Mouse (Mus musculus) G1E (cell line): Measurements from ENCODE around the gene Exoc3l2.

Source experiments
- CTCF ChIP-seq: IDR thresholded peaks from 2 replicates; pipeline ENCODE4 v1.5.1; 2012; ENCODE audit warnings: low read depth, low read length, inconsistent platforms, mixed read lengths
- GATA1 ChIP-seq: IDR thresholded peaks from 2 replicates; pipeline ENCODE4 v1.6.1; 2012; ENCODE audit warnings: borderline replicate concordance, low read length, inconsistent platforms, mixed read lengths
- GATA2 ChIP-seq: IDR thresholded peaks from 2 replicates; pipeline ENCODE4 v1.6.1; 2012; ENCODE audit warnings: low read depth, low read length, inconsistent platforms, borderline replicate concordance
- POLR2AphosphoS5 ChIP-seq: IDR thresholded peaks from 2 replicates; pipeline ENCODE4 v1.6.1; 2012; ENCODE audit warnings: low read depth, low read length, inconsistent platforms; ENCODE audit not compliant: insufficient replicate concordance
- TAL1 ChIP-seq: conservative IDR thresholded peaks from 2 replicates; pipeline ENCODE4 v1.6.1; 2012; ENCODE audit warnings: low read depth, low read length, inconsistent platforms, mixed read lengths

GRCm38 (mm10) chr7:19473875-19474443 lies 10.8 kb downstream of the Exoc3l2 start:
- TF ChIP-seq GATA1 (no peak), CTCF (no peak), POLR2AphosphoS5 (no peak), TAL1 (no peak), GATA2 (no peak)
